Comparison of ENCODE assay signal across 8 mouse cellular contexts in genomic region chr7:25181814-25182213, GRCm38 (mm10). TPM values are rescaled to one million over a fixed set of nuclear protein-coding genes. Genes with fewer than 3 reads are reported as not detected.
A peak's percentile ranks its signal among the peaks of the same experiment; 100 is the strongest.
DNase-seq lines count a peak whose midpoint lies in the region; ATAC-seq and TF ChIP-seq lines count a peak whose summit lies in the region.

No protein-coding gene starts in this region.

- H3K27ac ChIP-seq in ES-E14 (ENCODE audit: insufficient read depth, low read depth, low read length, poor library complexity, severe bottlenecking): no peak overlapping the region
- H3K27ac ChIP-seq in midbrain, embryonic 10.5 days (replicated peaks): 0 out of 2 replicates have a peak overlapping the region, but pooled peaks have one; percentile 10

- H3K9ac ChIP-seq in ES-E14 (ENCODE audit: insufficient read depth, low read depth, low read length, poor library complexity, severe bottlenecking): 0 out of 2 replicates have a peak overlapping the region, but pooled peaks have one; percentile 5

- 5% methylated on average over 21 of the region's 21 CpGs for WGBS in midbrain, embryonic 10.5 days

- peak; percentile 18 for ATAC-seq in granulocyte monocyte progenitor cell, adult 5-6 weeks (replicated peaks; ENCODE audit: poor library complexity, severe bottlenecking)
- no peak; the same call in 1 of the 2 replicates for ATAC-seq in erythroblast, adult 5-6 weeks (replicated peaks; ENCODE audit: low FRiP score, poor library complexity, severe bottlenecking)

- H3K9me3 ChIP-seq in ES-E14 (ENCODE audit: control insufficient read depth, insufficient read depth, low read depth, low read length): no peaks in the 10 kb centered on the region
- no peaks in the 10 kb centered on the region for H3K9me3 ChIP-seq in midbrain, embryonic 10.5 days (replicated peaks)

- peaks cover 97% of the 10 kb centered on the region for H3K27me3 ChIP-seq in midbrain, embryonic 10.5 days (ENCODE audit: low read depth, poor library complexity, severe bottlenecking)

- peaks cover 0 to 3% of the 10 kb centered on the region in 2 experiments; a peak in 1 of 4 replicates for H3K4me1 ChIP-seq in ES-E14 (ENCODE audit: control insufficient read depth in 2 of 2, insufficient read depth in 2 of 2, low read length in 2 of 2, poor library complexity in 1 of 2)
- H3K4me1 ChIP-seq in midbrain, embryonic 10.5 days: peaks cover 47% of the 10 kb centered on the region

- DNase-seq in embryo, embryonic 10 days (ENCODE audit: low spot score): peak; percentile 31
- DNase-seq in embryo, embryonic 9.5 days (ENCODE audit: extremely low spot score): no peak
- DNase-seq in ES-E14 (ENCODE audit: low read depth, low spot score): no peak
- peak; percentile 28 for DNase-seq in midbrain, embryonic 10.5 days (ENCODE audit: low spot score)
- no peak for DNase-seq in left cerebral cortex, postnatal 4 days
- DNase-seq in urinary bladder, adult 18-20 months (ENCODE audit: low spot score in 2 of 2): no peak

- no peaks in the 10 kb centered on the region for H3K36me3 ChIP-seq in ES-E14 (ENCODE audit: control insufficient read depth, insufficient read depth, low read length, poor library complexity, severe bottlenecking)
- H3K36me3 ChIP-seq in midbrain, embryonic 10.5 days: no peaks in the 10 kb centered on the region

- intact Hi-C loops in left cerebral cortex, postnatal 4 days (cut with DNase I): loop anchor here (2.0 kb wide), 1 partner anchor 77 kb away; no protein-coding TSS in a partner anchor

- peak overlapping the region; percentile 29 to 37; a peak in 3 of 4 replicates for H3K4me3 ChIP-seq in ES-E14 (ENCODE audit: insufficient read depth in 1 of 2, low read depth in 1 of 2, low read length in 2 of 2, poor library complexity in 1 of 2, severe bottlenecking in 1 of 2)
- H3K4me3 ChIP-seq in midbrain, embryonic 10.5 days: peak overlapping the region; percentile 73

- in situ Hi-C loops in ES-E14 (cut with MboI; ENCODE audit: low sequenced_read_pairs in 2 of 2, unreplicated experiment in 2 of 2): no loop called here

TF ChIP-seq in ES-E14, 5 proteins besides CTCF, POLR2A, EP300 and RAD21:
- TF ChIP-seq MAFK (IDR thresholded peaks at IDR 0.05; ENCODE audit: insufficient read depth, low read depth, low read length): no peak
- no peak for TF ChIP-seq ZC3H11A (IDR thresholded peaks at IDR 0.05; ENCODE audit: borderline replicate concordance, low read depth, low read length)
- no peak for TF ChIP-seq CHD2 (IDR thresholded peaks at IDR 0.05; ENCODE audit: low read depth, low read length)
- TF ChIP-seq ZNF384 (IDR thresholded peaks at IDR 0.05; ENCODE audit: low read depth, low read length): no peak
- no peak for TF ChIP-seq HCFC1 (IDR thresholded peaks at IDR 0.05; ENCODE audit: borderline replicate concordance, insufficient read depth, low read length)

RNA-seq across cellular contexts. Expression of gene Pou2f2, which starts 2.3 kb away (rescaled TPM):
- 2.4 and 2.9 TPM in 2 replicates for total RNA-seq in ES-E14 (2012; rRNA removed)
- total RNA-seq in granulocyte monocyte progenitor cell, adult 5-6 weeks (2014; fragmentation: Nextera tagmentation): 18.4 and 26.6 TPM in 2 replicates
- 5.0 and 5.1 TPM in 2 replicates for total RNA-seq in granulocyte monocyte progenitor cell, adult 5-6 weeks (2017)
- polyA plus RNA-seq in midbrain, embryonic 10.5 days (2016; fragmentation: Nextera tagmentation; extraction: Ambion mirVana): 13.6 and 26.5 TPM in 2 replicates
- 3.1 and 4.8 TPM in 2 replicates for total RNA-seq in erythroblast, adult 5-6 weeks (2015; ENCODE audit: low replicate concordance)
- 0.56 and 1.2 TPM in 2 replicates for total RNA-seq in erythroblast, adult 5-6 weeks (2017; ENCODE audit: low replicate concordance)
- 10 to 100 TPM; 17.7 to 18.7 TPM for total RNA-seq in left cerebral cortex, postnatal 4 days (2021)

RNA-seq across cellular contexts. Expression of gene Dedd2, which starts 38.6 kb away (rescaled TPM):
- 22.8 and 31.3 TPM in 2 replicates for total RNA-seq in ES-E14 (2012; rRNA removed)
- total RNA-seq in granulocyte monocyte progenitor cell, adult 5-6 weeks (2014; fragmentation: Nextera tagmentation): 13.5 and 22.0 TPM in 2 replicates
- 16.9 and 18.4 TPM in 2 replicates for total RNA-seq in granulocyte monocyte progenitor cell, adult 5-6 weeks (2017)
- polyA plus RNA-seq in midbrain, embryonic 10.5 days (2016; fragmentation: Nextera tagmentation; extraction: Ambion mirVana): 8.4 TPM in 2 replicates
- total RNA-seq in erythroblast, adult 5-6 weeks (2015; ENCODE audit: low replicate concordance): 53.8 and 59.1 TPM in 2 replicates
- total RNA-seq in erythroblast, adult 5-6 weeks (2017; ENCODE audit: low replicate concordance): 164 and 194 TPM in 2 replicates
- 10 to 100 TPM; 15.1 to 16.8 TPM for total RNA-seq in left cerebral cortex, postnatal 4 days (2021)

RNA-seq across cellular contexts. Expression of gene Zfp526, which starts 39.4 kb away (rescaled TPM):
- total RNA-seq in ES-E14 (2012; rRNA removed): 5.0 and 5.2 TPM in 2 replicates
- total RNA-seq in granulocyte monocyte progenitor cell, adult 5-6 weeks (2014; fragmentation: Nextera tagmentation): 9.8 and 10.0 TPM in 2 replicates
- total RNA-seq in granulocyte monocyte progenitor cell, adult 5-6 weeks (2017): 4.9 and 5.2 TPM in 2 replicates
- polyA plus RNA-seq in midbrain, embryonic 10.5 days (2016; fragmentation: Nextera tagmentation; extraction: Ambion mirVana): 2.7 and 2.8 TPM in 2 replicates
- 25.4 and 27.4 TPM in 2 replicates for total RNA-seq in erythroblast, adult 5-6 weeks (2015; ENCODE audit: low replicate concordance)
- 33.7 and 37.7 TPM in 2 replicates for total RNA-seq in erythroblast, adult 5-6 weeks (2017; ENCODE audit: low replicate concordance)
- 1 to 10 TPM; 6.5 to 7.8 TPM for total RNA-seq in left cerebral cortex, postnatal 4 days (2021)

RNA-seq across cellular contexts. Expression of gene Gsk3a, which starts 55.8 kb away (rescaled TPM):
- 38.2 and 38.5 TPM in 2 replicates for total RNA-seq in ES-E14 (2012; rRNA removed)
- total RNA-seq in granulocyte monocyte progenitor cell, adult 5-6 weeks (2014; fragmentation: Nextera tagmentation): 76.4 and 110 TPM in 2 replicates
- 41.8 and 45.8 TPM in 2 replicates for total RNA-seq in granulocyte monocyte progenitor cell, adult 5-6 weeks (2017)
- polyA plus RNA-seq in midbrain, embryonic 10.5 days (2016; fragmentation: Nextera tagmentation; extraction: Ambion mirVana): 9.3 and 10.5 TPM in 2 replicates
- total RNA-seq in erythroblast, adult 5-6 weeks (2015; ENCODE audit: low replicate concordance): 35.2 and 39.5 TPM in 2 replicates
- total RNA-seq in erythroblast, adult 5-6 weeks (2017; ENCODE audit: low replicate concordance): 24.2 and 29.0 TPM in 2 replicates
- 100 to 1,000 TPM; 195 to 197 TPM for total RNA-seq in left cerebral cortex, postnatal 4 days (2021)

Comparison
In these comparisons a context has a peak if more than half of its experiments do, and no peak if none do; other contexts are left out.
1. DNase-seq: peak in embryo, embryonic 10 days (single experiment) and midbrain, embryonic 10.5 days (single experiment); none in embryo, embryonic 9.5 days (single experiment), ES-E14 (single experiment), left cerebral cortex, postnatal 4 days (single experiment) and urinary bladder, adult 18-20 months (0 of 2).